24 mouse cellular contexts compared by ENCODE assay signal in genomic region chr4:67301020-67301419, GRCm38 (mm10).
A peak's percentile ranks its signal among the peaks of the same experiment; 100 is the strongest.
DNase-seq lines count a peak whose midpoint lies in the region; ATAC-seq lines count a peak whose summit lies in the region.
"Had no signal": no experiment of that assay in that cellular context is flagged by ENCODE, and none has a peak within 500 bp of the region (broad histone marks: within the 10 kb centered on the region; RNA-seq: fewer than 3 reads in every experiment).

No protein-coding gene starts in this region.

- H3K36me3 ChIP-seq in midbrain, embryonic 13.5 days: no peaks in the 10 kb centered on the region
- H3K36me3 ChIP-seq in midbrain, embryonic 10.5 days: no peaks in the 10 kb centered on the region
- no peaks in the 10 kb centered on the region for H3K36me3 ChIP-seq in forebrain, embryonic 16.5 days (ENCODE audit: control insufficient read depth, insufficient read depth)
- no peaks in the 10 kb centered on the region for H3K36me3 ChIP-seq in midbrain, embryonic 15.5 days (replicated peaks)
- H3K36me3 ChIP-seq: embryonic facial prominence, embryonic 13.5 days; intestine, embryonic 15.5 days; limb, embryonic 10.5 days had no signal

- no peak overlapping the region for H3K4me3 ChIP-seq in midbrain, embryonic 13.5 days (replicated peaks)
- no peak overlapping the region for H3K4me3 ChIP-seq in midbrain, embryonic 10.5 days
- H3K4me3 ChIP-seq in forebrain, embryonic 16.5 days (replicated peaks; ENCODE audit: low read length): no peak overlapping the region
- H3K4me3 ChIP-seq in midbrain, embryonic 15.5 days: no peak overlapping the region
- H3K4me3 ChIP-seq: embryonic facial prominence, embryonic 13.5 days; heart, adult 2 months; intestine, embryonic 15.5 days; limb, embryonic 10.5 days; megakaryocyte, embryonic 14.5 days; myocyte had no signal

- peak; percentile 50; the same call in 1 of the 2 replicates for ATAC-seq in midbrain, embryonic 13.5 days
- ATAC-seq in forebrain, embryonic 16.5 days: peak; percentile 50; the same call in 1 of the 2 replicates
- peak; percentile 84 for ATAC-seq in midbrain, embryonic 15.5 days (replicated peaks)
- no peak for ATAC-seq in megakaryocyte, adult 5-6 weeks (ENCODE audit: poor library complexity, severe bottlenecking)
- ATAC-seq: intestine, embryonic 15.5 days had no signal

- no peaks in the 10 kb centered on the region; the same call in 1 of the 2 replicates for H3K4me1 ChIP-seq in midbrain, embryonic 13.5 days (replicated peaks)
- H3K4me1 ChIP-seq in midbrain, embryonic 10.5 days: no peaks in the 10 kb centered on the region
- no peaks in the 10 kb centered on the region for H3K4me1 ChIP-seq in forebrain, embryonic 16.5 days (replicated peaks; ENCODE audit: control insufficient read depth, insufficient read depth, low read length)
- H3K4me1 ChIP-seq in midbrain, embryonic 15.5 days: no peaks in the 10 kb centered on the region
- H3K4me1 ChIP-seq: embryonic facial prominence, embryonic 13.5 days; intestine, embryonic 15.5 days; limb, embryonic 10.5 days; megakaryocyte, embryonic 14.5 days had no signal

- WGBS in midbrain, embryonic 13.5 days: 74% methylated on average over 6 of the region's 6 CpGs
- 90% methylated on average over 6 of the region's 6 CpGs for WGBS in midbrain, embryonic 10.5 days
- WGBS in forebrain, embryonic 16.5 days: 32% methylated on average over 6 of the region's 6 CpGs
- WGBS in midbrain, embryonic 15.5 days: 55% methylated on average over 6 of the region's 6 CpGs

- H3K4me2 ChIP-seq in midbrain, embryonic 13.5 days (replicated peaks): no peak overlapping the region
- no peak overlapping the region for H3K4me2 ChIP-seq in forebrain, embryonic 16.5 days (ENCODE audit: low read length)
- H3K4me2 ChIP-seq in midbrain, embryonic 15.5 days: no peak overlapping the region
- H3K4me2 ChIP-seq: embryonic facial prominence, embryonic 13.5 days; intestine, embryonic 15.5 days; liver, embryonic 11.5 days had no signal

- H3K27me3 ChIP-seq in midbrain, embryonic 13.5 days: no peaks in the 10 kb centered on the region
- H3K27me3 ChIP-seq in midbrain, embryonic 10.5 days (ENCODE audit: low read depth, poor library complexity, severe bottlenecking): no peaks in the 10 kb centered on the region
- H3K27me3 ChIP-seq in forebrain, embryonic 16.5 days (replicated peaks; ENCODE audit: control insufficient read depth, insufficient read depth, low read length): no peaks in the 10 kb centered on the region
- no peaks in the 10 kb centered on the region for H3K27me3 ChIP-seq in midbrain, embryonic 15.5 days (replicated peaks)
- H3K27me3 ChIP-seq: embryonic facial prominence, embryonic 13.5 days; intestine, embryonic 15.5 days; megakaryocyte, embryonic 14.5 days had no signal

- DNase-seq in midbrain, embryonic 10.5 days (ENCODE audit: low spot score): no peak
- no peak for DNase-seq in spleen, postnatal 4 days (ENCODE audit: low spot score in 2 of 2)
- no peak for DNase-seq in adrenal gland, postnatal 14 days
- DNase-seq: cerebellum, postnatal 10 days; gastrocnemius, postnatal 14 days; heart, adult 2 months; heart, postnatal 36 days; kidney, adult 9 months; kidney, postnatal 36 days; layer of hippocampus, adult 9-11 months; lung, adult 18-20 months; lung, postnatal 14 days; right cerebral cortex, adult 18-20 months; thymus, postnatal 36 days had no signal

- no peak overlapping the region for H3K9ac ChIP-seq in midbrain, embryonic 13.5 days (replicated peaks)
- H3K9ac ChIP-seq in forebrain, embryonic 16.5 days (replicated peaks; ENCODE audit: low read depth, low read length): no peak overlapping the region
- no peak overlapping the region for H3K9ac ChIP-seq in midbrain, embryonic 15.5 days
- H3K9ac ChIP-seq: embryonic facial prominence, embryonic 13.5 days; intestine, embryonic 15.5 days had no signal

- H3K9me3 ChIP-seq in midbrain, embryonic 13.5 days: no peaks in the 10 kb centered on the region
- no peaks in the 10 kb centered on the region for H3K9me3 ChIP-seq in midbrain, embryonic 10.5 days (replicated peaks)
- no peaks in the 10 kb centered on the region for H3K9me3 ChIP-seq in forebrain, embryonic 16.5 days (ENCODE audit: control insufficient read depth, low read length)
- H3K9me3 ChIP-seq in midbrain, embryonic 15.5 days: no peaks in the 10 kb centered on the region
- H3K9me3 ChIP-seq: embryonic facial prominence, embryonic 13.5 days; intestine, embryonic 15.5 days; limb, embryonic 10.5 days; megakaryocyte, embryonic 14.5 days had no signal

- H3K27ac ChIP-seq in midbrain, embryonic 13.5 days: no peak overlapping the region
- H3K27ac ChIP-seq in midbrain, embryonic 10.5 days (replicated peaks): no peak overlapping the region
- H3K27ac ChIP-seq in forebrain, embryonic 16.5 days (ENCODE audit: low read length): no peak overlapping the region
- no peak overlapping the region for H3K27ac ChIP-seq in midbrain, embryonic 15.5 days
- H3K27ac ChIP-seq: embryonic facial prominence, embryonic 13.5 days; heart, adult 2 months; intestine, embryonic 15.5 days; limb, embryonic 10.5 days had no signal
